Mouse (Mus musculus) heart, embryonic 10.5 days (tissue): Measurements from ENCODE around the gene Olfr209. TPM values are rescaled to one million over a fixed set of nuclear protein-coding genes. Genes with fewer than 3 reads are reported as not detected.

Experiments
- polyA plus RNA-seq: library from polyadenylated mRNA; unstranded; fragments of >200 nt; fragmentation: Nextera tagmentation; extraction: Ambion mirVana; gene quantifications from 2 replicates; pipeline ENCODE4 v1.2.1, GENCODE M21; 2016

Gene Olfr209
- polyA plus RNA-seq, 1 experiment from 2014 or later: not detected

Other genes with a start within 250 kb of the Olfr209 start
- not detected in 2 replicates for gene Olfr194, start 242.9 kb downstream of the Olfr209 start, polyA plus RNA-seq
- gene Olfr195, start 216.9 kb downstream of the Olfr209 start, polyA plus RNA-seq: not detected in 2 replicates
- not detected in 2 replicates for gene Olfr196, start 193.5 kb downstream of the Olfr209 start, polyA plus RNA-seq
- not detected in 2 replicates for gene Olfr198, start 160.5 kb downstream of the Olfr209 start, polyA plus RNA-seq
- not detected in 2 replicates for gene Olfr199, start 144.2 kb downstream of the Olfr209 start, polyA plus RNA-seq
- not detected in 2 replicates for gene Olfr201, start 91.4 kb downstream of the Olfr209 start, polyA plus RNA-seq
- not detected in 2 replicates for gene Olfr202, start 77.2 kb downstream of the Olfr209 start, polyA plus RNA-seq
- not detected in 2 replicates for gene Olfr203, start 65.1 kb downstream of the Olfr209 start, polyA plus RNA-seq
- not detected in 2 replicates for gene Olfr204, start 45.7 kb downstream of the Olfr209 start, polyA plus RNA-seq
- gene Olfr205, start 32.9 kb downstream of the Olfr209 start, polyA plus RNA-seq: not detected in 2 replicates
- not detected in 2 replicates for gene Olfr206, start 14.7 kb downstream of the Olfr209 start, polyA plus RNA-seq
- gene Gabrr3, start 43.3 kb upstream of the Olfr209 start, polyA plus RNA-seq: not detected in 2 replicates
- gene Riox2, start 107.8 kb upstream of the Olfr209 start, polyA plus RNA-seq: 35.8 and 40.0 TPM in 2 replicates
- gene Crybg3, start 237.0 kb upstream of the Olfr209 start, polyA plus RNA-seq: 11.4 and 17.5 TPM in 2 replicates